Mouse (Mus musculus) gastrocnemius, postnatal 25 days (tissue): ENCODE data around the gene Morn2. TPM values are rescaled to one million over a fixed set of nuclear protein-coding genes. Genes with fewer than 3 reads are reported as not detected.
A peak's percentile ranks its signal among the peaks of the same experiment; 100 is the strongest.
"Not testable (repeated sequence)": the region's sequence is repeated elsewhere in the genome, so short reads cannot be mapped to it uniquely, and the experiment has no call there.

Source experiments
- DNase-seq: peaks from one replicate; pipeline ENCODE4 v3.0.0; 2022
- long read RNA-seq, 2 experiments: library from polyadenylated mRNA; stranded (forward); transcript quantifications; one replicate each; pipeline ENCODE4 v2.0.0; 2021
- total RNA-seq, 2 experiments: library from RNA; stranded (reverse); gene quantifications; 1 replicate in 1 of 2; 2 replicates in 1 of 2; pipeline ENCODE4 v1.2.3; 2021

Gene Morn2
- 1 to 10 TPM; 6.5 to 7.7 TPM for total RNA-seq
- long read RNA-seq, experiment 1, transcript Morn2-202 (5 exons, 656 nt) = major isoform, 5 of 6 reads
- long read RNA-seq, experiment 1, partial matches to known transcripts = 0 of 6 reads
- long read RNA-seq, experiment 1, other reads (novel, unspliced or antisense) = 1 of 6 reads
- long read RNA-seq, experiment 2, transcript Morn2-202 (5 exons, 656 nt) = major isoform, 7 of 9 reads
- long read RNA-seq, experiment 2, partial matches to known transcripts = 2 of 9 reads
- long read RNA-seq, experiment 2, other reads (novel, unspliced or antisense) = 0 of 9 reads

DNA sequence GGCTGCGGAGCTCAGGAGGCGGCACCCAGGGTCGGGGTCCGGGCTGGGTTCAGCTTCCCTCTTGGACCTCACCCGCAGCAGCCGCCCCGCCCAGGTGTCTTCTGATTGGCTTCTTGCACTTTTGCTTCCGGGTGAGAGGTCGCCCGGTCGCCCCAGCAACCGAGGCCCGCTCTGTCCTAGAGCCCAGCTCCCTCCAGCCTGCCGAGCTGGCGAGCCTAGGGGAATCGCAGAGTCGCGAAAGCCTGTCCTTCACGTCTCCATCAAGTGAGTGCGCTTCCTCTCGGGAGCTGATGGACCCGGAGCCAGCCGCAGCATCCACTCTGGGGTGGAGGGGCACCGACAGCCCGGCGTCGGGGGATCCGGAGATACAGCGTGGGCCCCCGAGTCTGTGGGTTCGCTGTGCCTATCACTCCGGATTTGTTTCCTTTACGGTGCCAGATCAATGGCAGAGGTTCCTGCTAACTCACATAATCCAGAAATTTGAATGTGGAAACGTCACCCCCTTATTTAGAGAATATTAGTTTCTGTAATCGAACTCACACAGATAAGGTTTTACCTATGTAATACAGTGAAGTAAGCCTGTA is at the start of gene Morn2, which contains the start of gene Dhx57:
Morn2 (plus strand) TSS at position 130 of the 584 bp plus-strand sequence.
Dhx57 (minus strand) TSS at position 403 of the 584 bp plus-strand sequence.
- peak; percentile 97 for DNase-seq

- DNase-seq = no peak
Observed at GRCm38 (mm10) chr17:80241594-80241993, 48.4 kb upstream of the Morn2 start.

GRCm38 (mm10) chr17:80243116-80243515 is 46.9 kb upstream of the Morn2 start:
- DNase-seq = no peak

GRCm38 (mm10) chr17:80252757-80253525 is 37.1 kb upstream of the Morn2 start:
- DNase-seq = no peak

DNA sequence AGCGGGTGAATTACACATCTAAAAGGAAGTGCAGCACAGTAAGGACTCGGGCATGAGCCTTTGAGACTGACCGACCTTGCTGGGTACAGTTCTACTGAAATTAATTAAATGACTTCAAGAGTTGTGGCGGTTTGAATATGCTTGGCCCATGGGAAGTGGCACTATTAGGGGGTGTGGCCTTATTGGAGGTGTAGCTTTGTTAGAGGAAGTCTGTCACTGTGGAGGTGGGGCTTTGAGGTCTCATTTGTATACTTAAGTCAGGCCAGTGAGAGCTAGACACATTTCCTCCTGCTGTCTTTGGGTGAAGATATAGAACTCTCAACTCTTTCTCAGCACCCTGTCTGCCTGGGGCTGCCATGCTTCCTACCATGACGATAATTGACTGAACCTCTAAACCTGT is 35.6 kb upstream of the Morn2 start:
- no peak for DNase-seq

GRCm38 (mm10) chr17:80255208-80255607 is 34.8 kb upstream of the Morn2 start:
- peak; percentile 77 for DNase-seq

DNA sequence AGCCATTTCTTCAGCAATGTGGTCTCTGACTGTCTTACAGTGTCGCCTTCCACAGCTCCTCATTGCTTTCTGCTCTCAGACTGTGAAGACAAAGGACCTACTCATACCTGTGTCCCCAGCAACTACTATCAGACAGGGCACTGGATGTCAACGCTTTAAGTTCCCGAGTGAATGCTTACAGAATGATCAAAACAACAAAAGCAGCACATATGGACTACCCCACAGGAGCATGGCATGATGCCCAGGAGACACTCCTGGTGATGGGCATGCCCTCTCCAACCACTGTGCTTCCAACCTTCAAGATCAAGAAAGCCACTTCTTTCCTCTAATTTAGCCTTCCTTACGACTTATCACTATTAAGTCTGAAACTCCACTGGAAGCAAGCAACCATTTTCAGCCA is 22.9 kb upstream of the Morn2 start:
- no peak for DNase-seq

DNA sequence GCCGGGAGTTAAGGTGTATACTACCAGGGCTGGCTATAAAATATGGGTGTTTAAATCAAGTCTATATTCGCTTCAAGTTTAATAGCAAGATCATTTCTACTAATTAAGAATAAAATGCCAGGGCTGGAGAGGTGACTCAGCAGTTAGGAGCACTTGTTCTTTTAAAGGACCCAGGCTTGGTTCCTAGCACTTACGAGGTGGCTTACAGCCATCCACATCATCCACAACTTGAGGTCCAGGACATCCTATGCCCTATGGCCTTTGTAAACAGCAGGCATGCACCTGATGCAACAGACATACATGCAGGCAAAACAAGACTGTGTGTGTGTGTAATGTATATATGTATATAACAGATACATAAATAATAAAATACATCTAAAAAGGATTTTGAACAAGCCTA is 21.9 kb upstream of the Morn2 start:
- DNase-seq = no peak

DNA sequence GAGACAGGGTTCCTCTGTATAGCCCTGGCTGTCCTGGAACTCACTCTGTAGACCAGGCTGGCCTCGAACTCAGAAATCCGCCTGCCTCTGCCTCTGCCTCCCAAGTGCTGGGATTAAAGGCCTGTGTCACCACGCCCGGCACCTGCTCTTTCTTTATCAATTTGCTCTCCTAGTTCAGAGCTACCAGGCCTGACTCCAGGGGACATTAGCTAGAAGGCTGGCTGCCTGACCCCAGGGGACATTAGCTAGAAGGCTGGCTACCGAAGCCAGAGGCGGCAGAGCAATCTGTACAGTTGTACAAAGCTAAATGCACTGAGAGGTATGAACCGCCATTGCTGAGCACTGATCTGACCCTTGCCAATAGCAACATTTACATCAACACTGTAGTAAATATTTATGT is 19.4 kb upstream of the Morn2 start:
- DNase-seq = not testable (repeated sequence)

DNA sequence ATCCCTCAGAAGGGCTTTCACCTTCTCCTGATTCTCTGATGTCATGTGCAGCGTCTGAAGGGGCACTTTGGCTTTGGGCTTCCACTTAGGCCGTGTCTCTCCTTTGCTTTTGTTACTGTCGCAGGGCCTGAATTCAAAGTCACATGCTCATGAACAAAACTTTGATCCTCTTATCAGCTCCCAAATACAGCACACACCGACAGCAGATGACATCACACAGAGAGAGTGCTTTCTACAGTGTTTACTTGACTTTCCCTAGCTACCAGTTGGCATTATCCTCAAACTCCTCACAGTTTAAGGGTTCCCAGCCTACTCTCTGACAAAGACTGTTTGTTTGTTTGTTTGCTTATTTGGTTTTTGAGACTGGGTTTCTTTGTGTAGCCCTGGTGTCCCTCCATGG is 11.7 kb upstream of the Morn2 start:
- no peak for DNase-seq

DNA sequence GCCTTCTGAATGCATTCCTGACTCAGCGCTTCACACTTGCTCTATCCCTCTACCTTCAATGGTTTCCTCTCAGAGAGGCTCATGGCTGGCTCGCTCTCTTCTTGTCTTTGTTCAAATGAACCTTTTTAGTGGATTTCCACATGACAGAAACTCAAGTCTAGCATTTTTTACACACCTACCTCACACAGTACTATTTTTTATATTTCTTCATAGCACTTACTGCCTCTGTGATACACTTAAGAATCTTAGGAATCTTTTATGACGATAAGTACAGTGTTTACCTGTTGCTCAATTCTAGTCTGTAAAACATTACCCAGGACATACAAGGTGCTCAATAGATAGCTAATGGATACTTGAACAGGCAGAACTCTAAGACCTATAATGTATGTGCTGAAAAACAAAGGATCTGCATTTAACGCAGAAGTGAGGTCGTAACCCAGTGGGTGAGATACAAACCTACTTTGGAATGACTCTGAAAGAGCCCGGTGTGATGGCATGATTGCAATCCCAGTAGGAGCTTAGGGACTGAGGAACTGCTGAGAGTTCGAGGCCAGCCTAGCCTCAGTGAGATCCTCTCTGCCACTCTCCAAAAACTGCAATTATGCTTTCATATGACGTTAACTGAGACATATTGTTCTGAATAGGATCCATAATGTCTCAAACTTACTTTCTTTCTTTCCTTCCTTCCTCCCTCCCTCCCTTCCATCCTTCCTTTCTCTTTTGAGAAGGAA is 10.5 kb upstream of the Morn2 start:
- no peak for DNase-seq

DNA sequence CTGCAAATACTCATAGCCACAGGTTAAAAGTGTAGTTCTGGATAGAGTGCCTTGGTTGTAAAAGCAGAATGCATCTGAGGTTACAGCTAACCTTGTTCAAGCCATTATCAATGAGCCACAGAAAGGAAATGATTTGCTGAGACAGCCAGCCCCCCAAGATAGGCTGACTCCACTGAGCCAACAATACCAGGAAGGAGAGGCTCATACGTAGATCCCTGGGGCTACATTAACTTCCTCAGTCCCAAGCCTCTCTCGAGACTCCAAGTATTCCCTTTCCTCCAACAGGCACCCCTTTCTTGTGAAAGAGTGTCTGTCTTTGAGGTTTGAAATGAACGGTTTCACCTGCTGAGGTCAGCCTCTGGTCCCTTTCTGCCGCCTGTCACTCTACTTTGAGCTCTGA is 5.6 kb upstream of the Morn2 start:
- DNase-seq = no peak

- DNase-seq = no peak
Observed at GRCm38 (mm10) chr17:80288012-80288411, 2.0 kb upstream of the Morn2 start.

GRCm38 (mm10) chr17:80289280-80290073 is 526 bp upstream of the Morn2 start:
- no peak for DNase-seq

GRCm38 (mm10) chr17:80291148-80291547 is 1.1 kb downstream of the Morn2 start:
- no peak for DNase-seq

DNA sequence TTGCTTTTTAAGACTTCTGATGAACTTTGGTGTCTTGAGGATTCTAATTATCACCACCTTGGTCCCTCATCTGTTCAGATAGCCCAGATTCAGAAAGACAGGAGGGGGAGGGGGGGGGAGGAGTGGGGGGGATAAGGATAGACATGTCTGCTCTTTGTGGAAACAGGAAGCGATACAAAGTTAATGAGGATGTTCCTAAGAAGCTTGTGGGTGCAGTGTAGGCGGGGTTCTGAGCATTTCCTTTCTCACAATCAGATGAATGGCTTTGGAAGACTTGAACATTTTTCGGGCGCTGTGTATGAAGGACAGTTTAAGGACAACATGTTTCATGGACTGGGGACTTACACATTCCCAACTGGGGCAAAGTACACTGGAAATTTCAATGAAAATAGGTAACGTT is 5.3 kb downstream of the Morn2 start:
- no peak for DNase-seq

DNA sequence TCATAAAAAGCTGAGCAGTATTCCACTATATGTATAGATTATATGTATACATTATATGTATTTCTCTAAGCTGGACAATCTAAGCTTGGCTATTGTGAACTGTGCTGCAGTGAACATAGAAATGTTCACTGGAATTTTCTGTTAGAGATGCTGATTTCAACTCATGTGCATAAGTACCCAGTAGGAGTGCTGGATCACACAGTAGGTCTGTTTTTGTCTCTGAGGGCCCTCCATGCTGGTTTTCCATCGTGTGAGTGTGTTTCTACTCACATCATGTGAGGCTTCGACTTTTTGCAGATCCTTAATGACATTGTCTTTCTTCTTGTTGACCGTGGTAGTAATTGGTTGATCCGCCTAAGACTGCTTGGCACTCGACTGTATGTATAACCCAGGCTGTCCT is 8.8 kb downstream of the Morn2 start:
- no peak for DNase-seq

GRCm38 (mm10) chr17:80307251-80307650 is 17.2 kb downstream of the Morn2 start, which contains the start of gene Arhgef33:
TSS of gene Arhgef33 (plus strand) at chr17:80307407.
- no peak for DNase-seq

- DNase-seq = no peak
Observed at GRCm38 (mm10) chr17:80311761-80312160, 21.8 kb downstream of the Morn2 start.

GRCm38 (mm10) chr17:80312405-80312804 is 22.4 kb downstream of the Morn2 start:
- DNase-seq = no peak

GRCm38 (mm10) chr17:80322228-80322627 is 32.2 kb downstream of the Morn2 start:
- DNase-seq = no peak

DNA sequence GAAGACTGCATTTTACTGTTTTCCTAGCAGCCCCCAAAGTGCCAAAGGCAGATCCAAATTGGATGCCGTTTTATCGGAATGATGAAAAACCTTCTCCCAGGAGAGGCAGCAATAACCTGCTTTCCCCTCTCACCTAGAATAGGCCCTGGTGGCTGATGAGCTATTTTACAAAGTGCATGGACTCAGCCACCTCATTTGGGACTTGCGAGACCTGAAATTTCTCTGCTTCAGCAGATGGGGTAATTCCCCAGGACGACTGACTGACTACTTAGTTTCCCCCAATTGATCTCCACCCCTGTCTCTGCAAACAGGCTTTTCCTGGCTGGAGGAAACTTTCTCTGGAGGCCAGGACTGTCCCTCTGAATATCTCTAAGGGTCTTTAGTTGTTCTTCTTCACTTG is 33.0 kb downstream of the Morn2 start:
- no peak for DNase-seq
